Mouse (Mus musculus) testis, adult 2 months (tissue): ENCODE data around the gene Sit1.

ENCODE experiments used
- CTCF ChIP-seq: fragments of 200-500 bp; IDR thresholded peaks from 2 replicates; pipeline ENCODE4 v1.5.1; 2012; ENCODE audit warnings: low read depth, mild to moderate bottlenecking, inconsistent platforms, low read length, moderate library complexity; ENCODE audit not compliant: control insufficient read depth, insufficient read depth, insufficient replicate concordance
- POLR2A ChIP-seq: fragments of 200-500 bp; IDR thresholded peaks from 2 replicates; pipeline ENCODE4 v1.6.1; 2012; ENCODE audit warnings: low read depth, mild to moderate bottlenecking, inconsistent platforms, low read length, moderate library complexity; ENCODE audit not compliant: control insufficient read depth

DNA sequence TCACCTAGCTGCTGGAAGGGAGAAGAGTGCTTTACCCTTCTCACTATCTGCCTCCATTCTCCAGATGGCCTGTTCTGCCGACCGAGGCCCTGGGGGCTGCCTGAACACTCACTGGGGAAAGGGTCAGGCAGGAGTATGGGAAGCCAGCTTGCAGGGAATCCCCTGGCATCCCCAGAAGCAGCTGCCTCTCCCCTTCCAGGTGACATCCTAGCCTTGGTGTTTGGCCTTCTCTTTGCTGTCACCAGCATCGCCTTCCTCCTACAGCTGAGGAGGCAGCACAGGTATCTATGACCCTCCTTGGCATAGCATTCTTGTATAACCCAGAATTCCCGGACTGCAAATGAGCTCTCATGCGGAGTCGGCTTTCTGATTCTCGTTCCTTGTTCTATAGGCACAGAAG, 29.1 kb upstream of the Sit1 start:
- no peak for TF ChIP-seq CTCF
- TF ChIP-seq POLR2A: no peak
